Mouse (Mus musculus) forebrain, embryonic 14.5 days (tissue): ENCODE results near the gene Ak7. TPM values are rescaled to one million over a fixed set of nuclear protein-coding genes. Genes with fewer than 3 reads are reported as not detected.

Source experiments
- ATAC-seq: fragments of 200-750 bp; cut with Nextera tagmentation; 2 replicates; pipeline ENCODE4 v1.8.0; 2017; ENCODE audit warnings: mild to moderate bottlenecking, moderate library complexity
- DNase-seq: peaks from one replicate; pipeline ENCODE4 v3.0.0-alpha.2; 2015; ENCODE audit warnings: low spot score
- H3K27ac ChIP-seq: fragments of 300-500 bp; sonication (generic); 2 replicates; pipeline ENCODE4 v1.5.1; 2014; ENCODE audit warnings: low read depth, mild to moderate bottlenecking, control low read depth, low read length, moderate library complexity
- H3K27me3 ChIP-seq: fragments of 300-500 bp; sonication (generic); replicated peaks from 2 replicates; pipeline ENCODE4 v1.6.1; 2014; ENCODE audit warnings: low read length, control low read depth, mixed read lengths; ENCODE audit not compliant: control insufficient read depth, insufficient read depth
- H3K36me3 ChIP-seq: fragments of 300-500 bp; sonication (generic); 2 replicates; pipeline ENCODE4 v1.6.1; 2014; ENCODE audit warnings: low read length, control low read depth; ENCODE audit not compliant: control insufficient read depth, insufficient read depth
- H3K4me1 ChIP-seq: fragments of 300-500 bp; sonication (generic); 2 replicates; pipeline ENCODE4 v1.6.1; 2014; ENCODE audit warnings: antibody characterized with exemption, low read length, control low read depth; ENCODE audit not compliant: control insufficient read depth, insufficient read depth
- H3K4me2 ChIP-seq: fragments of 300-500 bp; sonication (generic); 2 replicates; pipeline ENCODE4 v1.6.1; 2014; ENCODE audit warnings: mild to moderate bottlenecking, control low read depth, low read length
- H3K4me3 ChIP-seq: fragments of 300-500 bp; sonication (generic); 2 replicates; pipeline ENCODE4 v1.5.1; 2014; ENCODE audit warnings: low read depth, low read length, control low read depth
- H3K9ac ChIP-seq: fragments of 300-500 bp; sonication (generic); 2 replicates; pipeline ENCODE4 v1.6.1; 2014; ENCODE audit warnings: mild to moderate bottlenecking, low read length, control low read depth, moderate library complexity
- H3K9me3 ChIP-seq: fragments of 300-500 bp; sonication (generic); replicated peaks from 2 replicates; pipeline ENCODE4 v1.6.1; 2016; ENCODE audit warnings: low read length, control low read depth, mixed read lengths; ENCODE audit not compliant: control insufficient read depth
- WGBS: fragments of 180-500 bp; shearing (Covaris S2); extraction: QIAGEN DNeasy Blood & Tissue Kit; methylation state at CpG from one replicate; pipeline ENCODE4 v1.1.7; 2014; 5-methylcytosine and 5-hydroxymethylcytosine counted together
- polyA plus RNA-seq: library from polyadenylated mRNA; unstranded; fragments of >200 nt; fragmentation: Nextera tagmentation; extraction: Ambion mirVana; gene quantifications from 2 replicates; pipeline ENCODE4 v1.2.1, GENCODE M21; 2014

The Ak7 gene
- polyA plus RNA-seq, 1 experiment from 2014 or later: 0.41 TPM

DNA sequence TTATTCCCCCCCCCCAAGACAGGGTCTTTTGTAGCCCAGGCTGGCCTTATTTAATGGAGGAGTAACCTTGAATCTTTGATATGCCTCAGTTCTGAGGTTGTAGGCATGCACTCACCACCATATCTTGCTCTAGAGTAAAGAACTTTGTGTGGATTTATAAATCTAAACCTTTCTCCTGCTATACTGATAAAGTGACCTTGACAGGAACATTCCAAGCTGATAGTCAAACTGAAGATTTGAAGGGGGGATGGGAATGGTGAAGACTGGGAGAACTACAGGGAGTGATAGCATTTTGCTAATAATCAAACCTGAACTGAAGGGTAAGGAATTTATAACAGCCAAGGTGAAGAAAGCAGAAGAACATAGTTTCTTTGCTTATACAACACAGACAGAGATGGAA, 92.2 kb downstream of the Ak7 start:
- no peak overlapping the region for H3K4me2 ChIP-seq
- H3K4me1 ChIP-seq: no peaks in the 10 kb centered on the region
- no peak overlapping the region for H3K9ac ChIP-seq
- ATAC-seq: no peak; the same call in 1 of the 2 replicates
- H3K27me3 ChIP-seq: no peaks in the 10 kb centered on the region
- H3K9me3 ChIP-seq: no peaks in the 10 kb centered on the region
- peaks cover 24% of the 10 kb centered on the region for H3K36me3 ChIP-seq
- no peak overlapping the region for H3K4me3 ChIP-seq
- DNase-seq: no peak
- H3K27ac ChIP-seq: no peak overlapping the region

DNA sequence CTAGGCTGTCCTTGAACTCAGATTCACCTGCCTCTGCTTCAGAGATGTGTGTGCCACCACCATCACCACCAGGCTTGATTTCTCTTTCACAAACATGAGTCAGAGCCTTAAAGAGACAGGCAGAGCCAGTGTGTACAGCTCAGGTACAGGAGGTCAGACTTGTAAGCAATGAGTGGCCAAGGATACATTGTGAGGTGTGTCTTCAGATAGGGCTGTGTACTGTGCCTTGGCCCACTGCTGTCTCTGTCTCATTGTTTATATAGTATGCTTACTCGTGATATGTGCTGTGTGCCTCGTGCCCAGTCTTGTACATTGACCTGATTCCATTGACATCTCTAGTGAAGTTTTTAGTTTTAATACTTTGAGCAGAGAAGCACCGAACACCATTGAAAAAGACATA, 100.0 kb downstream of the Ak7 start:
- H3K36me3 ChIP-seq: peaks cover 68% of the 10 kb centered on the region

DNA sequence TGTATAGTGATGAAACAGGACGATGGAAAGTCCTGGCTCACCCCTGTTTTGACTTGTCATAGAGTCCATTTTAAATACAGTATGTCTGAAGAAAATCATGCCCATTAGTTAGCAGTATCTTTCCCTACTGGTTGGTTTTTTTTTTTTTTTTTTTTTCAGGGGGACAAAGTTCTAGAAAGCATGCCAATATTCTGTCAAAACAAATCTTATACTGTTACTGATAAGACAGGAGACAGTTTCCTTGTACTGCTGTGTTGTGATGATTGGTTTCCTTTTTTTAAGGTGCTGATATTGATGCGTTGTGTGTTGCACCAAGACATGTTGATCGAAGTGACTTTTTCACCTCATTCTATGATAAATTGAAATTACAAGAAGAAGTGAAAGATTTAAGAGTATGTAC, 100.4 kb downstream of the Ak7 start:
- no peaks in the 10 kb centered on the region for H3K4me1 ChIP-seq
- H3K27me3 ChIP-seq: no peaks in the 10 kb centered on the region
- ATAC-seq: no peak
- 97% methylated on average over 3 of the region's 3 CpGs for WGBS
- no peak overlapping the region for H3K4me2 ChIP-seq
- peaks cover 69% of the 10 kb centered on the region for H3K36me3 ChIP-seq
- no peak for DNase-seq
- no peak overlapping the region for H3K4me3 ChIP-seq
- no peaks in the 10 kb centered on the region for H3K9me3 ChIP-seq
- no peak overlapping the region for H3K9ac ChIP-seq
- H3K27ac ChIP-seq: no peak overlapping the region

More for the DNA sequence above, 100.0 kb downstream of the Ak7 start:
- no peak for DNase-seq
- Histone ChIP-seq H3K27me3 (no peaks in the 10 kb centered on the region), H3K27ac (no peak overlapping the region), H3K4me1 (no peaks in the 10 kb centered on the region), H3K4me3 (no peak overlapping the region), H3K9ac (no peak overlapping the region), H3K4me2 (no peak overlapping the region), H3K9me3 (no peaks in the 10 kb centered on the region)
- WGBS: 97% methylated on average over 3 of the region's 3 CpGs
- ATAC-seq: no peak

DNA sequence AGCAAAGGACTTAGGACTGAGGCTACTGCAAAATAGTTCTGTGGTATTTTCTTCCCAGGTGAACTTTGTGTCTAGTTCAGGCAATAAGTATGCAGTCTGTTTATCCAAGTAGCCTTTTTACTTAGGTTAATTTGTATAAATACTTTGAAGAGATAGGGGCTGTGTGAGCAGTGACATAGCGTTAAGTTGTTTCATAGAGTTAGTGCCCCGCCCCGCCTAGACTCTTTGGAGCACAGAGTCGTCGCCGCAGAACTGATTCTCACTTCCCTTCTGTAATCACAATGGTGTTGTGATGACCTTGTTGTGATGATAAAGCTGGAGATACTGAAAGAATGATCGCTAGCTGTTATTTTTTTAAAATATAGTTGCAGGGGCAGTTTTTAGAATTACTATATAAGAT, 101.6 kb downstream of the Ak7 start:
- DNase-seq: no peak

DNA sequence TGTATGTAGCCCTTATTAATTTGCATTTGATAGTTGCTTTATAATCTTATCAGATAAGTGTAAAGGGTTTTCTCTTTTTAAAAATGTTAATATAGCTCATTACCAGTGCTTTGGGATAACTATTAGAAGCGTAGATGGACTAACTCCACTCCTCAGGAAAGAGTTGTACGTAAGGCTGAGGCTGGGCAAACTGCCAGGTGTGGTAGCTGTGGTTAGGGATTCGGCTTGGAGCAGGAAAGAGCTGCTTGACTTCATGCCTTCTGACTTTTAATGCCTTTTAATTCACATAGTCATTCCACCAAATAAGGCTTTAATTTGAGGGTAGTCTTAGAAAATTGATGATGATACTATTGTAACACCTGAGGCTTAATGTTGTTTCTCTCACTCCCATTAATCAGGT, 103.2 kb downstream of the Ak7 start:
- no peaks in the 10 kb centered on the region for H3K9me3 ChIP-seq
- ATAC-seq: no peak
- H3K4me2 ChIP-seq: no peak overlapping the region
- H3K36me3 ChIP-seq: peaks cover 84% of the 10 kb centered on the region
- WGBS: 60% methylated on average over 3 of the region's 3 CpGs
- peak; percentile 32 for DNase-seq
- no peak overlapping the region for H3K4me3 ChIP-seq
- no peak overlapping the region for H3K27ac ChIP-seq
- no peaks in the 10 kb centered on the region for H3K27me3 ChIP-seq
- no peaks in the 10 kb centered on the region for H3K4me1 ChIP-seq
- H3K9ac ChIP-seq: no peak overlapping the region

More for the DNA sequence above, 101.6 kb downstream of the Ak7 start:
- no peak for ATAC-seq
- H3K27me3 ChIP-seq: no peaks in the 10 kb centered on the region
- no peaks in the 10 kb centered on the region for H3K9me3 ChIP-seq
- no peak overlapping the region for H3K4me2 ChIP-seq
- H3K9ac ChIP-seq: no peak overlapping the region
- H3K27ac ChIP-seq: no peak overlapping the region
- H3K4me1 ChIP-seq: no peaks in the 10 kb centered on the region
- H3K36me3 ChIP-seq: peaks cover 78% of the 10 kb centered on the region
- WGBS: 95% methylated on average over 7 of the region's 7 CpGs
- H3K4me3 ChIP-seq: no peak overlapping the region

DNA sequence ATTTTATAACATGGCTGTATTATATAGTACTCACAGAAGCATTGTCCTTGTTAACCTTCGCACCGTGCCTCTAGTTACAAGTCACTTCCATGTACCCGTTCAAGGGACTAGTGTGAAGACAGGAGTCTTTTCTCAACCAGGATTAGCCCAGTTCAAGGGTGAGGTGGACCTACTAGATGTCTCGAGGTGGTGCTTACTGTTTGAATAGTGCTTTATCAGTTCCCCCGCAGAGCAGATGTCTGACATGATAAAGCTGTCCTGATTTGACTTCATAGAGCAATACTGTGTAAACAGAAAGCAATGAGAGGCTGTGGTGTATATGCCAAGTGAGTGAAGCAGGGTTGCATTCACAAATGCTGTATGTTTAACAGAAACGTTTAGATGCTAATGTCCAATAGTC, 104.8 kb downstream of the Ak7 start:
- ATAC-seq: no peak
- no peaks in the 10 kb centered on the region for H3K4me1 ChIP-seq
- no peak overlapping the region for H3K9ac ChIP-seq
- H3K27ac ChIP-seq: no peak overlapping the region
- WGBS: 90% methylated on average over 6 of the region's 6 CpGs
- no peak overlapping the region for H3K4me3 ChIP-seq
- H3K27me3 ChIP-seq: no peaks in the 10 kb centered on the region
- H3K36me3 ChIP-seq: peaks cover 87% of the 10 kb centered on the region
- no peak overlapping the region for H3K4me2 ChIP-seq
- no peak for DNase-seq
- no peaks in the 10 kb centered on the region for H3K9me3 ChIP-seq

DNA sequence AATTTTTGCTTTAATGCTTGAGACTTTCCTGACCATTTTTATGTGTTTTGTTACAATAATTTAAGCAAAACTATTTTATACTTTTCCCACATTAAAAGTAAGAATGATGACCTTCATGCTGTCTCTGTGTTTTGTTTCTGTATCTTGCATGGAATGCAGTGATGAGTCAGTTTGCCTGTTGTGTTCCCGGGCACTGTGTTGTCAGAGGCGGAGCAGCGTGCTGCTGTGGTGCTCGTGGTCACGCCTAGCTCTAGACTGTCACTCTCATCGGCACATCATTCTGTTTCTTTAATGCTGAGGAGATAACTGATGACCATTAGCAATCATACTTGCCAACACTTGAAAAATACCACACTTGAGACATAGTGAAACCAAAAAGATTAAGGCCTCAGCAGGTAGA, 108.2 kb downstream of the Ak7 start:
- DNase-seq (no peak), ATAC-seq (no peak)
- Histone ChIP-seq H3K36me3 (peaks cover 71% of the 10 kb centered on the region), H3K4me1 (no peaks in the 10 kb centered on the region), H3K27me3 (no peaks in the 10 kb centered on the region), H3K4me3 (no peak overlapping the region), H3K9ac (no peak overlapping the region), H3K4me2 (no peak overlapping the region), H3K9me3 (no peaks in the 10 kb centered on the region), H3K27ac (no peak overlapping the region)
- WGBS: 97% methylated on average over 6 of the region's 6 CpGs

DNA sequence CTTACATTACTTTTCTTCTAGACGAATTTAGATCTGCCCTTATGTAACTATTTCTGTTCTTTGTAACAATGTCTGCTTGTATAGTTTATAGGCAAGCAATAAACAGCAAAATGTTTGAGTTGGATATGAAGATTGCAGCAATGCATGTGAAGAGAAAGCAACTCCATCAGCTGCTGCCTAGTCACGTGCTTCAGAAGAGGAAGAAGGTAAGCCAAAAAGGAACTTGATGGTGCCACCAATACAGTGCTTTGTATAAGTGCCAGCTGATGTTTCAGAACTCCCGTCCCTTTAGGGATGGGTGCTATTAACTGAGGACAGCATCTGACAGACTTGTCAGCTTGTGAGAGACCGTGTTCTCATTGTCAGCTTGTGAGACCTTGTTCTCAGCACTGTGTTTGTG, 117.7 kb downstream of the Ak7 start:
- H3K4me2 ChIP-seq: no peak overlapping the region
- H3K27ac ChIP-seq: no peak overlapping the region
- H3K9ac ChIP-seq: no peak overlapping the region
- H3K4me3 ChIP-seq: no peak overlapping the region
- peaks cover 93% of the 10 kb centered on the region for H3K36me3 ChIP-seq
- no peaks in the 10 kb centered on the region for H3K9me3 ChIP-seq
- no peaks in the 10 kb centered on the region for H3K27me3 ChIP-seq
- DNase-seq: no peak
- no peaks in the 10 kb centered on the region for H3K4me1 ChIP-seq
- no peak for ATAC-seq
- 85% methylated on average over 4 of the region's 4 CpGs for WGBS

DNA sequence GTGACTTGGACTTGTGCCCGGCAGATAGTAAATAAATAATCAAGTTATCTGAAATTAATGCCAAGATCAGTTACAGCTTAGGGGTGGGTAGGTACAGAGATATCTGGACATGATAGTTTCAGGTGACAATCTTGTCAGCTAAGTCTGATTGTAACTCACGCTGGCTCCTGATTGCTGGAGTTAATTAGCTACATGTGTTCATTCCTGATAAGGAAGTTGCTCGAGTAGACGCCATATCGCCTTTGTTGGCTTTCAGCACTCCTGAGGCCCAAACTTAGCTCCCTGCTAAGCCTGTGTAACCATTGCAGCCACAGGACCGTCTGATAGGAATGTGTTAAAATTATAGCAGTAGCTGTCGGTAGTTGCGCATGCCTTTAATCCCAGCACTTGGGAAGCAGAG, 119.0 kb downstream of the Ak7 start:
- H3K9ac ChIP-seq: no peak overlapping the region
- H3K4me3 ChIP-seq: no peak overlapping the region
- H3K36me3 ChIP-seq: peaks cover 94% of the 10 kb centered on the region
- 89% methylated on average over 8 of the region's 8 CpGs for WGBS
- H3K27ac ChIP-seq: no peak overlapping the region
- H3K4me1 ChIP-seq: no peaks in the 10 kb centered on the region
- H3K27me3 ChIP-seq: no peaks in the 10 kb centered on the region
- no peak overlapping the region for H3K4me2 ChIP-seq
- no peak for DNase-seq
- ATAC-seq: no peak
- no peaks in the 10 kb centered on the region for H3K9me3 ChIP-seq
